Mouse (Mus musculus): ENCODE measurements around the gene Pnlip. TPM values are rescaled to one million over a fixed set of nuclear protein-coding genes. Genes with fewer than 3 reads are reported as not detected.

The Pnlip gene
- total RNA-seq (2014; rRNA removed; ENCODE audit: low replicate concordance) (not detected in 2 replicates), polyA plus RNA-seq (2015; fragmentation: Nextera tagmentation; extraction: Ambion mirVana) (0.07 TPM in 1 of 2 replicates, not detected in the other)

GRCm38 (mm10) chr19:58652198-58652597, at the start of gene Pnlip:
TSS of gene Pnlip (plus strand) at chr19:58652498.
- Histone ChIP-seq H3K9ac (replicated peaks; ENCODE audit: low read depth, low read length) (no peak within 1 kb of the TSS), H3K36me3 (replicated peaks; ENCODE audit: control insufficient read depth, insufficient read depth, low read length) (no peaks in the 10 kb centered on the region), H3K4me1 (ENCODE audit: control insufficient read depth, insufficient read depth) (no peaks in the 10 kb centered on the region), H3K4me2 (ENCODE audit: low read depth, low read length) (no peak within 1 kb of the TSS), H3K9me3 (replicated peaks; ENCODE audit: control insufficient read depth, low read length) (no peaks in the 10 kb centered on the region), H3K27ac (ENCODE audit: low read depth) (no peak within 1 kb of the TSS), H3K27me3 (ENCODE audit: control insufficient read depth, insufficient read depth, low read length) (no peaks in the 10 kb centered on the region), H3K4me3 (ENCODE audit: low read depth, low read length) (no peak within 1 kb of the TSS)
- WGBS: 77% methylated on average over 5 of the region's 5 CpGs
- ATAC-seq (ENCODE audit: insufficient read depth, low read depth) (no peak), DNase-seq (ENCODE audit: low spot score) (no peak)
- TF ChIP-seq CTCF (IDR thresholded peaks at IDR 0.05; ENCODE audit: low read depth) (no peak), EP300 (IDR thresholded peaks at IDR 0.05; ENCODE audit: low read depth) (no peak)

GRCm38 (mm10) chr19:58609716-58610115, 42.6 kb upstream of the Pnlip start:
- Histone ChIP-seq H3K36me3 (replicated peaks; ENCODE audit: control insufficient read depth, insufficient read depth, low read length) (no peaks in the 10 kb centered on the region), H3K27ac (ENCODE audit: low read depth) (no peak overlapping the region), H3K27me3 (ENCODE audit: control insufficient read depth, insufficient read depth, low read length) (no peaks in the 10 kb centered on the region), H3K9ac (replicated peaks; ENCODE audit: low read depth, low read length) (no peak overlapping the region), H3K4me3 (ENCODE audit: low read depth, low read length) (no peak overlapping the region), H3K9me3 (replicated peaks; ENCODE audit: control insufficient read depth, low read length) (no peaks in the 10 kb centered on the region), H3K4me1 (ENCODE audit: control insufficient read depth, insufficient read depth) (no peaks in the 10 kb centered on the region), H3K4me2 (ENCODE audit: low read depth, low read length) (no peak overlapping the region)
- WGBS: 58% methylated on average over 1 of the region's 1 CpGs
- TF ChIP-seq EP300 (IDR thresholded peaks at IDR 0.05; ENCODE audit: low read depth): no peak
- DNase-seq (ENCODE audit: low spot score): no peak
- no peak for ATAC-seq (ENCODE audit: insufficient read depth, low read depth)

GRCm38 (mm10) chr19:58612745-58613144, 39.6 kb upstream of the Pnlip start:
- TF ChIP-seq EP300 (IDR thresholded peaks at IDR 0.05; ENCODE audit: low read depth) (no peak), CTCF (IDR thresholded peaks at IDR 0.05; ENCODE audit: low read depth) (no peak)
- ATAC-seq (ENCODE audit: insufficient read depth, low read depth): no peak
- DNase-seq (ENCODE audit: low spot score): no peak
- no peaks in the 10 kb centered on the region for H3K4me1 ChIP-seq (ENCODE audit: control insufficient read depth, insufficient read depth)
- 87% methylated on average over 3 of the region's 3 CpGs for WGBS
- H3K9me3 ChIP-seq (replicated peaks; ENCODE audit: control insufficient read depth, low read length): no peaks in the 10 kb centered on the region
- no peaks in the 10 kb centered on the region for H3K36me3 ChIP-seq (replicated peaks; ENCODE audit: control insufficient read depth, insufficient read depth, low read length)
- no peak overlapping the region for H3K4me3 ChIP-seq (ENCODE audit: low read depth, low read length)
- no peak overlapping the region for H3K27ac ChIP-seq (ENCODE audit: low read depth)
- H3K4me2 ChIP-seq (ENCODE audit: low read depth, low read length): no peak overlapping the region
- H3K27me3 ChIP-seq (ENCODE audit: control insufficient read depth, insufficient read depth, low read length): no peaks in the 10 kb centered on the region
- no peak overlapping the region for H3K9ac ChIP-seq (replicated peaks; ENCODE audit: low read depth, low read length)

- ATAC-seq (ENCODE audit: insufficient read depth, low read depth) (no peak), DNase-seq (ENCODE audit: low spot score) (no peak)
- no peaks in the 10 kb centered on the region for H3K27me3 ChIP-seq (ENCODE audit: control insufficient read depth, insufficient read depth, low read length)
- H3K4me2 ChIP-seq (ENCODE audit: low read depth, low read length): no peak overlapping the region
- no peak overlapping the region for H3K27ac ChIP-seq (ENCODE audit: low read depth)
- no peak overlapping the region for H3K9ac ChIP-seq (replicated peaks; ENCODE audit: low read depth, low read length)
- H3K9me3 ChIP-seq (replicated peaks; ENCODE audit: control insufficient read depth, low read length): no peaks in the 10 kb centered on the region
- H3K4me1 ChIP-seq (ENCODE audit: control insufficient read depth, insufficient read depth): no peaks in the 10 kb centered on the region
- H3K4me3 ChIP-seq (ENCODE audit: low read depth, low read length): no peak overlapping the region
- H3K36me3 ChIP-seq (replicated peaks; ENCODE audit: control insufficient read depth, insufficient read depth, low read length): no peaks in the 10 kb centered on the region
- TF ChIP-seq EP300 (IDR thresholded peaks at IDR 0.05; ENCODE audit: low read depth) (no peak), CTCF (IDR thresholded peaks at IDR 0.05; ENCODE audit: low read depth) (no peak)
- WGBS: 70% methylated on average over 7 of the region's 7 CpGs
Observed at GRCm38 (mm10) chr19:58616606-58617005, 35.7 kb upstream of the Pnlip start.

- H3K9me3 ChIP-seq (replicated peaks; ENCODE audit: control insufficient read depth, low read length): no peaks in the 10 kb centered on the region
- H3K4me1 ChIP-seq (ENCODE audit: control insufficient read depth, insufficient read depth): no peaks in the 10 kb centered on the region
- H3K4me2 ChIP-seq (ENCODE audit: low read depth, low read length): no peak overlapping the region
- no peak overlapping the region for H3K27ac ChIP-seq (ENCODE audit: low read depth)
- TF ChIP-seq EP300 (IDR thresholded peaks at IDR 0.05; ENCODE audit: low read depth) (no peak), CTCF (IDR thresholded peaks at IDR 0.05; ENCODE audit: low read depth) (no peak)
- DNase-seq (ENCODE audit: low spot score) (no peak), ATAC-seq (ENCODE audit: insufficient read depth, low read depth) (no peak)
- H3K36me3 ChIP-seq (replicated peaks; ENCODE audit: control insufficient read depth, insufficient read depth, low read length): no peaks in the 10 kb centered on the region
- no peaks in the 10 kb centered on the region for H3K27me3 ChIP-seq (ENCODE audit: control insufficient read depth, insufficient read depth, low read length)
- WGBS: 80% methylated on average over 3 of the region's 3 CpGs
- no peak overlapping the region for H3K4me3 ChIP-seq (ENCODE audit: low read depth, low read length)
- no peak overlapping the region for H3K9ac ChIP-seq (replicated peaks; ENCODE audit: low read depth, low read length)
Observed at GRCm38 (mm10) chr19:58620661-58621060, 31.6 kb upstream of the Pnlip start.

- Histone ChIP-seq H3K4me1 (ENCODE audit: control insufficient read depth, insufficient read depth) (no peaks in the 10 kb centered on the region), H3K27me3 (ENCODE audit: control insufficient read depth, insufficient read depth, low read length) (no peaks in the 10 kb centered on the region), H3K4me2 (ENCODE audit: low read depth, low read length) (no peak overlapping the region), H3K9ac (replicated peaks; ENCODE audit: low read depth, low read length) (no peak overlapping the region), H3K4me3 (ENCODE audit: low read depth, low read length) (no peak overlapping the region), H3K27ac (ENCODE audit: low read depth) (no peak overlapping the region), H3K9me3 (replicated peaks; ENCODE audit: control insufficient read depth, low read length) (no peaks in the 10 kb centered on the region), H3K36me3 (replicated peaks; ENCODE audit: control insufficient read depth, insufficient read depth, low read length) (no peaks in the 10 kb centered on the region)
- WGBS: 79% methylated on average over 1 of the region's 1 CpGs
- TF ChIP-seq EP300 (IDR thresholded peaks at IDR 0.05; ENCODE audit: low read depth) (no peak), CTCF (IDR thresholded peaks at IDR 0.05; ENCODE audit: low read depth) (no peak)
- DNase-seq (ENCODE audit: low spot score): no peak
- ATAC-seq (ENCODE audit: insufficient read depth, low read depth): no peak
Observed at GRCm38 (mm10) chr19:58621646-58622045, 30.7 kb upstream of the Pnlip start.
